Mouse (Mus musculus) lung, postnatal 4 days (tissue): ENCODE measurements around the gene Slc50a1.
A peak's percentile ranks its signal among the peaks of the same experiment; 100 is the strongest.

ENCODE experiments used
- DNase-seq, 2 experiments: peaks; one replicate each; pipeline ENCODE4 v3.0.0; 2021

The Slc50a1 gene

GRCm38 (mm10) chr3:89270051-89270755 lies at the start of gene Slc50a1:
Slc50a1 (minus strand) TSS chr3:89270570.
- DNase-seq = peak; percentile 91

GRCm38 (mm10) chr3:89319591-89320350 lies 49.4 kb upstream of the Slc50a1 start:
- DNase-seq = peak in 1 of 2 experiments; percentile 34

GRCm38 (mm10) chr3:89318971-89319590 lies 48.7 kb upstream of the Slc50a1 start:
- no peak for DNase-seq

- peak in 1 of 2 experiments; percentile 29 for DNase-seq
Measured at GRCm38 (mm10) chr3:89318316-89318715, 47.9 kb upstream of the Slc50a1 start.

GRCm38 (mm10) chr3:89317246-89317645 lies 46.9 kb upstream of the Slc50a1 start:
- DNase-seq = no peak

GRCm38 (mm10) chr3:89316833-89317232 lies 46.5 kb upstream of the Slc50a1 start:
- DNase-seq = peak; percentile 84 to 89

- peak in 1 of 2 experiments; percentile 35 for DNase-seq
Measured at GRCm38 (mm10) chr3:89315930-89316831, 45.8 kb upstream of the Slc50a1 start.

- peak; percentile 87 to 90 for DNase-seq
Measured at GRCm38 (mm10) chr3:89315195-89315929, 45.0 kb upstream of the Slc50a1 start.

- DNase-seq = peak; percentile 52 to 71
Measured at GRCm38 (mm10) chr3:89314791-89315190, 44.4 kb upstream of the Slc50a1 start.

GRCm38 (mm10) chr3:89314340-89314739 lies 44.0 kb upstream of the Slc50a1 start:
- DNase-seq = peak; percentile 62 to 83

- DNase-seq = peak; percentile 68 to 81
Measured at GRCm38 (mm10) chr3:89308089-89308488, 37.7 kb upstream of the Slc50a1 start.

- DNase-seq = no peak
Measured at GRCm38 (mm10) chr3:89305551-89306325, 35.4 kb upstream of the Slc50a1 start.

GRCm38 (mm10) chr3:89305105-89305504 lies 34.7 kb upstream of the Slc50a1 start:
- DNase-seq = no peak

- DNase-seq = no peak
Measured at GRCm38 (mm10) chr3:89304440-89304839, 34.1 kb upstream of the Slc50a1 start.

- DNase-seq = no peak
Measured at GRCm38 (mm10) chr3:89300514-89300913, 30.1 kb upstream of the Slc50a1 start.

- DNase-seq = no peak
Measured at GRCm38 (mm10) chr3:89300071-89300470, 29.7 kb upstream of the Slc50a1 start.

GRCm38 (mm10) chr3:89299499-89299898 lies 29.1 kb upstream of the Slc50a1 start:
- DNase-seq = peak in 1 of 2 experiments; percentile 43

- no peak for DNase-seq
Measured at GRCm38 (mm10) chr3:89298908-89299307, 28.5 kb upstream of the Slc50a1 start.

- DNase-seq = no peak
Measured at GRCm38 (mm10) chr3:89296761-89297396, 26.5 kb upstream of the Slc50a1 start.

- DNase-seq = no peak
Measured at GRCm38 (mm10) chr3:89295685-89296230, 25.4 kb upstream of the Slc50a1 start.
